Mouse (Mus musculus) WW6 (cell line): ENCODE data around the gene Gpr157.

Source experiments
- DNase-seq: peaks from one replicate; pipeline ENCODE4 v3.0.0-alpha.2; 2013; ENCODE audit warnings: low read depth, low spot score

Gpr157 gene

DNA sequence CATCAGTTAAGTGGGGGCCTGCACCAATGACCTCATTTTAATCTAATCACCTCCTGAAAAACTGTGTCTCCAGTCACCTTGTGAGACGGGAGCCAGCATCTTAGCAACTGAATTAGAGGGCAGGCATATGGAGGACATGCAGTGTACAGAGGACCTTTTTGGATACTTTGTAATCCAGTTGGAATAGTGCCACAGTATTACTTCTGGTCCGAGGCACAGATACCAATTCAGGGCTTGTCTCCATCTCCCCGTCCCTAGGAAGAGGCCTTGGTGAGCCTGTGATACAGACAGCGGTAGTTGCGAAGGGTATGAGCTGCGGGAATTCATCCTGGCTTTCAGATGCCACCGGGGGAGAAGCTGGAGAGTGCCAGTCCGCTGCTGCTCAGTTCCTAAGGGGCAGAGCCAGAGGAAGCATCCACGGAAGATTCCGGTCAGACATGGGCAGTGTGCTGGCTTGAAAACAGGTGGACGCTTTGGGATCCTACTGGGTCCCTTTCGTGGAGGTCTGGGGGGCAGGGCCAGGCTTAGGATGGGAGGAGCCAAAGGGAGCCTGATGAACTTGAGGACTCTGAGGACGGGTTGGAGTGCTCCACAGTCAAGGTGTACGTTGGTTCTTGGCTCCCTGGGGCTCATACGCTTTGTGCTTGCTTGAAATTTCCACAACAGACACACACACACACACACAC, 14.6 kb upstream of the Gpr157 start:
- no peak for DNase-seq

DNA sequence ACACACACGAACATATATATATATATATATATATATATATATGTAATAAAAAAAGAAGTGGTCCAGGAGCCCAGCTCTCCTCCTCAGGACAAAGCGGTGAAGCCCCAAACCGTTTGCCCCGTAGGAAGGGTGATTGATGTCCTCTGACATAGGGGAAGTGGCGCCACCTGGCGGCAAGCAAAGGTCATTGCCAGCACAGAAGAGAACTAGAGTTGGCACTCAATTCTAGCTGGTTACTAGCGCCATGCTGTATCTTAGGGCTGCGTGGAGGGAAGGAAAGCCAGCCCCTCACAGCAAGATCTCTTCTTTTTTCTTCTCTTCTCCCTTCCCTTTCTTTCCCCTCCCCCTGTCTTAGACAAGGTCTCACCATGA, 14.1 kb upstream of the Gpr157 start:
- DNase-seq = no peak

DNA sequence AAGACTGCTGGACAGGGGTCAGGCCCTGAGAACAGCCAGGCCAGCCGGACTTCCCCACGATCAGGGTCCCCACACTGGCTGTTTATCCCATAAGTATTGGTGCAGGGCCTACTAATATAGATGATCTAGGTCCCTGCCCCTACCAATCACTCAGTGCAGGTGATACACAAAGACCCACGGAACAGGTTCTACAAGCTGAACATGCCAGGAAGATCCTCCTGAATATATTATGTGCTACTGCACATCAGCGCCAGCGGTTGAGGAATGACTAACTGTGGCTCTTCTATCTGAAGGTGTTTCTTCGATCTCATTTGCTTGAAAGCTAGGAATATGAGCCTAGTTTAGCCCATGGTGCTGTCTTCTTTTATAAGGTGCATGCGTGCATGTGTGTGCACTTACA, 11.8 kb upstream of the Gpr157 start:
- DNase-seq = no peak

DNA sequence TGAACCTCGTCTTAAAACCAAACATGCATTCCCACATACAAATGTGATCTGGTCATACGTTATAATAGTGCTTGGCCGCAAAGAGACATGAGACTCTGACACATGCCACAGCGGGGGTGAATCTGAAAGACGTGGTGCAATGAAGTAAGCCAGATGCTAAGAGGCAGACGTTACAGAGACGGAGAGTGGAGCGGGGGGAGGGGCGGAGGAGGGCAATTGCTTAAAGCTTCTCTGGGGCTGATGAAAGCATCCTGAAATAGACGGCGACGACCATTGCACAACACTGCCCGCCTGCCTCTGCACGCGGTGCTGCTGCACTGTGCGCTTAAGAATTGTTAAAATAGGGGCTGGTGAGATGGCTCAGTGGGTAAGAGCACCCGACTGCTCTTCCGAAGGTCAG, 11.0 kb upstream of the Gpr157 start:
- peak; percentile 53 for DNase-seq

DNA sequence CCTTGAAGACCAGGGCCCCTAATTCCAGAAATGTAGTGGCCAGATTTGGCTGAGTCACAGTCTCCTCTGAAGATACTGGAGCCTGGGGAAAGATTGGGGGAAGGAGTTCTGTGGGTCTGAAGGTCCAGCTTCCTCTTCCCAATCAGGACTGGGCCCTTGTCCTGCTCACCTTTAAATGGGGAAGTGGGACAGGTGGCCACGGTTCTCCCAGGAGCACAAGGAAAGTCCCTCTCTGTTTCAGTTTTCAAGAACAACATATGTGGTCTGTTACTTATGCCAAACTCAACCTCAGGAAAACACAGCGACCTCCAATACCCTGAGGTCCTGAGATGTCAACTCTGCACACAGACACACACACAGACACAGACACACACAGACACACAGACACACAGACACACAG, 8.5 kb upstream of the Gpr157 start:
- DNase-seq = no peak

DNA sequence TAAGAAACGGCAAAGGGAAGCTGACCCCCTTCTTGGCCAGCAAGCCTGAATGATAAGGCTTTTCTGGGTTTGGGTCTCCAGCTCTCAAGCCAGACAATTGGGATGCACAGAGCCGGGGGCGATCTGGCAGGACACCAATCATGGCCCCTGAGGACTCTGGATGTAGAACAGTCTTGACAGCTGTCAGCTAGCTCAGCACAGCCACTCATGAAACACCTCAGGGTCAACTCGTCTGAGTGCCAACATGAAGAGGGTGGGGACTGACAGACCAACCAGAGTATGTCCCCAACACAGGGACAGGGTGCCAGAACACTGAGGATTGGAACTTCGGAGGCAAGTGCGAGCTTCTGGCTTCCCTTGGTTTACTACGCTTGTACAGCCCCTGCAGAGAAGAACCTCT, 7.9 kb upstream of the Gpr157 start:
- DNase-seq = no peak

GRCm38 (mm10) chr4:150080330-150080967, 6.7 kb upstream of the Gpr157 start:
- no peak for DNase-seq

DNA sequence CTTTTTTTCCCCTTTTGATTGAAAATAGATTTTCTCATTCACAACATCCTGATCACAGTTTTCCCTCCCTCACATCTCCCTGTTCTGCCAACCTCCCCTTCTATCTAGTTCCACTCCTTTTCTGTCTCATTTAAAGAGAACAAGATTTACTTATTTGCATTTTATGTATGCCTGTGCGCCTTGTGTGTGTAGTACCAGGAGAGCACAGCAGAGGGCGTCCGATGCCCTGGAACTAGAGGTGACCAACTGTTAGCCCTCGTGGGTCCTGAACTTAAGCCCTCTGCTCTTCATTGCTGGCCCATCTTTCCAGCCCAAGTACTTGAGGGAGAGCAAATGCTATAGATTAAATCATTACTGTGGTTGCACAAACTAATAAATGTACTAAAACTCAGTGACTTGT, 1.8 kb upstream of the Gpr157 start:
- DNase-seq = peak; percentile 42

DNA sequence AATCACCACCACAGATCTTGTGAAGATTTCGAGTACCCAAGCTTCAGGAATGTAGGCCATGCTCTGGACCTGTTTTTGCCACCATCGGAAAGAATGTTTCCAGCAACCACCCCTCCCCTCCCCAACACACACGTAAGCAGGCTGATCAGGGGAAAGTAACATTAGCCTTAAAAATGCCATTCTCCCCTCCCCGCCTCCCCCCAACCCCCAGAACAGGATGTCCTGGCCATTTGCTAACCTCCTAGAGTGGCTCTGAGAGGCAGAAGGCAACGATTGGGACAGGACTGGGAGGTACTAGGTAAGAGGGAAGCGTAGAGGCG, 364 bp upstream of the Gpr157 start:
- DNase-seq = no peak

DNA sequence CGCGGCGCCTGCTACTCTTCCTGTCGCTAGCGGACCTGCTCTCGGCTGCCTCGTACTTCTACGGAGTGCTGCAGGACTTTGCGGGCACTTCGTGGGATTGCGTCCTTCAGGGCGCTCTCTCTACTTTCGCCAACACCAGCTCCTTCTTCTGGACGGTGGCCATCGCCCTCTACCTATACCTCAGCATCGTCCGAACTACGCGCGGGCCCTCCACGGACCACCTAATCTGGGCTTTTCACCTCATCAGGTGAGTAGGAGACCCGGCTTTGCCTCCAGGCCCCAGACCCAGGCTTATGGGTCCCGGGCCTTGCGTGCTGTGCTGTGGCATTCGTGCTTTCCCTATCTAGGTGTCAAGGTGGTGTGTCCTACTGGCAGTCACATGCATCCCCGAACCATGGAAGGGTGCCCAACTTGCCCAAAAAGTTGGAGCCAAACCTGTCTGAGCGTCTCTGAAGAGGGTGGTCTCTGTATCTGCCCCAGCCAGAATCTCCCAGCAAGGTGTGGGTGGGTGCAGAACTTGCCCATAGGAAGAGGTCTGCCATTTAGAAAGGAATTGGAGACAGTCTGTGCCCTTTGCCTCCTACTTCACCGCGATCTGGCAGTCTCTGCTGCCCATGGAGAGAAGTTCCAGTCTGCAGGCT, 845 bp downstream of the Gpr157 start:
- no peak for DNase-seq

DNA sequence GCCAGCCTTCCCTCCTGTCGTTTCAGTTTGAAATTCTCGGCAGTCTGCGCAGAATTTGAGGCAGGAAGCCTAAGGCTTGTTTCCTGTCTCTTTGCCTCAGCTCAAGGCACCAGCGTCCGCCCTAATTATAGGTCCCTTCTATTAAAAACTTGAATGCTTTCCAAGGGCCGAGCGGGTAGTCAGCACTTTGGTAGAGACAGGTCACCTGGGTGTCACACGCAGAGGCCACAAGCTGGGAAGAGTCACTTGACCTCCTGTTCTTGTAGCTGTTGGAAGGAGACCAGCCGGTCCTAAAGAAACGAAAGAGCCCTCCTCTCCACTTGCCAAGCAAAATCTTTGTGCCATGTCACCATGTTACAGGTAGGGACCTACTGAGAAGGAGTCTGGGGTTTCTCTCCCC, 2.0 kb downstream of the Gpr157 start:
- no peak for DNase-seq

DNA sequence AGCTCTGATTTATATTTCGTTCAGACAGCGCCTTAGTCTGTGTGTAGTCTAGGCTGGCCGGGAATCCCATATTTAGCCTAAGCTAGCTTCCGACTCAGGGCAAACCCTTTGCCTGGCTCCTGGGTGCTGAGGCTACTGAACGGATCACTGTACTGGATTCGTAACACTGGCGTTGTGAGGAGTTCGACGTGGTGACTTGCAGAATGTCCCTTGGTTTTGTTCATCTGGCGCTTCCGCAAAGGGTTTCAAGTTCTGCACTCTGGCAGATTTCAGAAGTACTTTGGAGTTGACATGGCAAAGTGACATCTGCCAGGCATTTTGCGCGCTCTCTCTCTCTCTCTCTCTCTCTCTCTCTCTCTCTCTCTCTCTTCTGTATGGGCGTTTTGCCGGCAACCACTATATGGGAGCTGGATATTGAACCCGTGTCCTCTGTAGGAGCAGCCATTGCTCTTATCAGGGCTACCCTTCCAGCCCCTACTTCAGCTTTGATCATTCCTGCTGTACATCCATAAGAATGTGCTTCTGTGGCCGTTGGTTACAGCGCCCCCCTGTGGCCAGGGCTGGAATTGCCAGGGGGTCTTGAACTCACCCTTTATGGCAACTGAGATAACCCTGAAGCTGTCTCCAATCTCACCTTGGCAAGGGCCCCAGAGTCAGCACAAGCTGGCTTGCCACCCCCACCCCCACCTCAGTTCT, 4.9 kb downstream of the Gpr157 start:
- DNase-seq = peak; percentile 77

- no peak for DNase-seq
Observed at GRCm38 (mm10) chr4:150092583-150092902, 5.4 kb downstream of the Gpr157 start.

DNA sequence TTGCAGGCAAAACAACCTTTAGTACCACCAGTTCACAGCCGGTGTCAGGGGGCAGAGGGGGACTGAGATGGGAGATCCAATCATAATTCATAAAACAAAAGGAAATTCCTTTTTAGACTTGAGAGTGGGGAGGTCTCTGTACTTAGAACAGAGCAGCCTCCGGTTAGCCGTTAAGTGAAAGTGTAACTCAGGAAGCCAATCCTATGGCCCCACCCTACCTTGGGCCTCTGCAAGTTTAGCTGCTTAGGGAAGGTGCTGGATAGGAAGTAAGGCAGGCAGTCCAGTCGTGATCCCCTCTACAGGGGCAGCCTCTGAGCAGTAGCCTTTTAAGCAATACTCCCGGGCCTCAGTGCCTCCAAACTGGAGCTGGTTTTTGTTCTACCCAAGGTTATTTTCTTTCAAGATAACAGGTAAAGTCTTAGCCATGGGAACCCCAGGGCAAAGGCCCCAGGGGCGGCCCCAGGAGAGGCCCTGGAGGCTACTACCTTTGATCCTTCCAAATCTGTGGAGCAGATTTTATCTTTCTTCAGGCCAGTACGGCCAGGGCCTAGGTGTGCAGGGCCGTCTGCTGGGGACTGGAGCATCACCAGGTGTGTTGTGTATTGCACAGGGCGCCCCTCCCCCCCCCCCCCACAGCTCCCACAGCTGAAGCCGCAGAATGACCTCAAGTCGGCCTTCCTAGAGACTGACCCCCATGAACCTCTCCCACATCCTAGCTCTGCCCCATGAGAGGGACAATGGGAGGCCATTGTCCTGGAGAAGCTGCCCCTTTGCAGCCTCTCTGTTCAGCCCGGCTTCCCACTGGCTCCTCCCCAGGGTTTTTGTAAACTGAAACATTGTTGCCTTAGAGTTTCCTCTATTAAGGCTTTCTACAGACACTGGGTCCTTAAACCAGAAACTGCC, 6.6 kb downstream of the Gpr157 start:
- no peak for DNase-seq

DNA sequence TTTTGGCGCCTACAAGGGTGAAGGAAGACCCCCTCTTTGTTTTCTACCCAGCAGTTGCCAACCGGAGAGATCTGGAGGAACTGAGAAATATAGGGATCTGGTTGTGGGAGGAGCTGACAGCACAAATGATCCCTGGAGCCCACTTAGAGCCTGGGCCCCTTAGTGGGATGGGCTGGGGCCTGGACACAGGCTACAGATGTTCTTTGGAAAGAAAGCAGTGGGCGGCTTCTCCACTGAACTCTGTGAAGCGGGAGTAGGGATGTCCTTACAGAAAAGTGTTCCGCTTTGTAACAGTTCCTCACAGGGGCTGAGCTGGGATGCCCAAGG, 7.3 kb downstream of the Gpr157 start:
- DNase-seq = no peak

DNA sequence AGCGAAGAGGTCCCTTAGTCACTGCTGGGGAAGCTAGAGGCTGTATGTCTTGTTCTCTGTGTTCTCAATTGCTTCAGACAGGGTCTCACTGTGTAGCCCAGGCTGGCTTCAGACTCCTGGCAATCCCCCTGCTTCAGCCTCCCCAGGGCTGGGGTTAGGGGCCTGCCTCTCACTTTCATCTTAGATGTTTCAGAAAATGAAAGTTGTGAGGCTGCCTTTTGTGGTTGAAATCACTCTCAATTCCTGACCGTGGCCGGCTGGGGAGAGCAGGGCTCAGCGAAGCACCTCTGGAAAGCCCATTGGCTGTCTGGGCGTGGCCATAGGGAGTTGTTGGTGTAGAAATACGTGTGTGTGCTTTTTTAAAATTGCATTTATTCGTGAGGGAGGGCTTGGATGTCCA, 9.1 kb downstream of the Gpr157 start:
- DNase-seq = no peak

- no peak for DNase-seq
Observed at GRCm38 (mm10) chr4:150097847-150098246, 10.7 kb downstream of the Gpr157 start.

DNA sequence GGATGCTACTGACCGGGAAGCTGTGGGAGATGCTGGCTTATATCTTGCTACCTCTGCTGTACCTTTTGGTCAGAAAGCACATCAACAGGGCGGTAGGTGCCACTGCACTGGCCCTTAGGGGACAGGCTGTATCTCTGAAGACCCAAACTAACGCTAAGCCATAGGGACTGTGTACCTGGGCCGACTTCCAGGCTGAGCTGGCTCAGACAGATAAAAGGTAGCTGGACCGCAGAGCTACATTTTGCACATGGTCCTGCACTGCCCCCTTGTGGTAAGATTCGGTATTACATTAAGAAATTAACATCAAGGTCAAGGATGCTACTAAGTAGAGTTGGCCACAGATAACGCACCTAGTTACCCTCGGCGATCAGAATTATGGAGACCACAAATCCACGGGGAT, 11.7 kb downstream of the Gpr157 start:
- no peak for DNase-seq

- no peak for DNase-seq
Observed at GRCm38 (mm10) chr4:150102822-150103221, 15.7 kb downstream of the Gpr157 start.

GRCm38 (mm10) chr4:150105671-150106070, 18.5 kb downstream of the Gpr157 start:
- DNase-seq = no peak

DNA sequence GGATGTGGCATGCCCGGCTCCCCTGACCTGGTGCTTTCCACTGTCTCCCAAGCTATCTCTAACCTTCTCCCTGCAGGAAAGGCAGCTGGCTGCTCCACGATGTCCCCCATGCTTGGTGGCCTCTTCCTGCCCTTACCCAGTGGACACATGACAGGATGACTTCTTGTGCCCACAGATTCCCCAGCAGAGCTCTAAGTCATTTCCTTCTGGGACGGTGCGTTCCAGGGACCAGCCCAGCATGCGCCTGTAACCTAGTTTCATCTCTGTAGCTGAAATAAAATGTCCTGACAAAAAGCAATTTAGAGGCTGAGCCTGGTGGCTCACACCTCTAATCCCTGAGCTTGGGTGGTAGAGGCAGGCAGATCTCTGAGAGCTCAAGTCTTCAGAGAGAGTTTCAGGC, 19.5 kb downstream of the Gpr157 start:
- DNase-seq = no peak

DNA sequence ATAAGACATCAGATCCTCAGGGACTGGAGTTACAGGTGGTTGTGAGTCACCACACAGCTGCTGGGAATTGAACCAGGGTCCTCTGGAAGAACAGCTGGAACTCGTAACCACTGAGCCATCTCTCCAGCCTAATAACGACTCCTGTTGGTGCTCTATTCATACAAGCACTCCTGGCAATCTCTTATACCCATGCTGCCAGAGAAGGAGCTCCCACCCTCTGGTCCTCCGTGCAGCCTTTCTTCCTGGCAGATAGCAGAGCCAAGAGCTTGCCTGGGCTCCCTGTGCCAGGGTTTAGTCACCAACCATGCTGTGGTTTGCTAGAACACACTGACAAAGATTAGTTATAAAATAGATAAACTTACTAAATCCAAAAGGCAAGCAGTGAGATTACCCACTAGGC, 22.5 kb downstream of the Gpr157 start:
- no peak for DNase-seq
